Mouse (Mus musculus): ENCODE results near the gene Myo1c. TPM values are rescaled to one million over a fixed set of nuclear protein-coding genes. Genes with fewer than 3 reads are reported as not detected.

The Myo1c gene
- polyA plus RNA-seq, 1 experiment, result 130 TPM

GRCm38 (mm10) chr11:75668621-75669020 lies 18.3 kb downstream of the Myo1c start:
- no peak overlapping the region for H3K27ac ChIP-seq (ENCODE audit: insufficient read depth, low read length)
- 50% methylated on average over 3 of the region's 3 CpGs for WGBS
- H3K4me3 ChIP-seq (ENCODE audit: extremely low read depth, insufficient read depth, insufficient read length), result no peak overlapping the region
- H3K4me1 ChIP-seq (ENCODE audit: control insufficient read depth, insufficient read depth, insufficient read length), result no peaks in the 10 kb centered on the region
- no peak for TF ChIP-seq CTCF (IDR thresholded peaks at IDR 0.05; ENCODE audit: extremely low read depth, insufficient read depth, insufficient read length, insufficient replicate concordance)
- no peak for TF ChIP-seq POLR2A (IDR thresholded peaks at IDR 0.05; ENCODE audit: low read depth, low read length)
- H3K36me3 ChIP-seq (ENCODE audit: control insufficient read depth, insufficient read depth, low read length), result peaks cover 82% of the 10 kb centered on the region
- DNase-seq (ENCODE audit: low read depth in 1 of 2, low spot score in 2 of 2), result no peak
- H3K27me3 ChIP-seq (ENCODE audit: control insufficient read depth, insufficient read depth, low read length), result no peaks in the 10 kb centered on the region

DNA sequence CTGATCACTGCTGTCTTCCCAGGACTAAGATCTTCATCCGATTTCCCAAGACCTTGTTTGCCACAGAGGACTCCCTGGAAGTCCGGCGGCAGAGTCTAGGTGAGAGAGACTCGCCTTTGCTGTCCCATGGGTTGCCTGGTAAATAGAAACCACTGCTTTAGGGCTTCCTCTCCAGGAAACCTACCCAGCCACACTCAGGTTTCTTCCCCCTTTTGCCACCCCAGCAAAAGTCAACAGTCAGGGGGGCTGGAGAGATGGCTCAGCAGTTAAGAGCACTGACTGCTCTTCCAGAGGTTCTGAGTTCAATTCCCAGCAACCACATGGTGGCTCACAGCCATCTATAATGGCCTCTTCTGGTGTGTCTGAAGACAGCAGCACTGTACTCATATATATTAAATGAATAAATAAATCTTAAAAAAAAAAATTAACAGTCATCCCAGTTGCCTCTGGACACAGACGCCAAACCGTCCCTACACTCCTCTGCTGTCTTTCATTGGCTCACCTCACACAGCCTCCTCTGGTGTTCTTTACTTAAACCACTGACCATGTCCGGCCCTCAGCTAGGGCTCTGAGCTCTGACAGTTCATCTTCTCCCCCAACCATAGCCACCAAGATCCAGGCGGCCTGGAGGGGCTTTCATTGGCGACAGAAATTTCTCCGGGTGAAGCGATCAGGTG lies 19.0 kb downstream of the Myo1c start:
- WGBS, result 88% methylated on average over 11 of the region's 11 CpGs
- Histone ChIP-seq H3K27ac (ENCODE audit: insufficient read depth, low read length) (no peak overlapping the region), H3K4me1 (ENCODE audit: control insufficient read depth, insufficient read depth, insufficient read length) (no peaks in the 10 kb centered on the region), H3K27me3 (ENCODE audit: control insufficient read depth, insufficient read depth, low read length) (no peaks in the 10 kb centered on the region), H3K36me3 (ENCODE audit: control insufficient read depth, insufficient read depth, low read length) (peaks cover 83% of the 10 kb centered on the region), H3K4me3 (ENCODE audit: extremely low read depth, insufficient read depth, insufficient read length) (no peak overlapping the region)
- TF ChIP-seq POLR2A (IDR thresholded peaks at IDR 0.05; ENCODE audit: low read depth, low read length), result no peak
- no peak for DNase-seq (ENCODE audit: low read depth in 1 of 2, low spot score in 2 of 2)

DNA sequence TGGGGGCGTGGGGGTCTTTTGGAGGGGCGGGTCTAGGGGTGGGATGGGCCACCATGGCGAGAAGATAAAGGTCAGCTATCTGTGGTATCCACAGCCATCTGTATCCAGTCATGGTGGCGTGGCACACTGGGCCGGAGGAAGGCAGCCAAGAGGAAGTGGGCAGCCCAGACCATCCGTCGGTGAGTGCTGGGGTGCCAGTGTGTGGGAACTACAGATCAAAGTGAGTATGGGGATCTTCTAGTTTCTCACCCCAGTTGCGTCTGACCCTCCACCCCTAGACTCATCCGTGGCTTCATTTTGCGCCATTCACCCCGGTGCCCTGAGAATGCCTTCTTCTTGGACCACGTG lies 19.5 kb downstream of the Myo1c start:
- Histone ChIP-seq H3K4me3 (ENCODE audit: extremely low read depth, insufficient read depth, insufficient read length) (no peak overlapping the region), H3K36me3 (ENCODE audit: control insufficient read depth, insufficient read depth, low read length) (peaks cover 81% of the 10 kb centered on the region), H3K4me1 (ENCODE audit: control insufficient read depth, insufficient read depth, insufficient read length) (no peaks in the 10 kb centered on the region), H3K27ac (ENCODE audit: insufficient read depth, low read length) (no peak overlapping the region), H3K27me3 (ENCODE audit: control insufficient read depth, insufficient read depth, low read length) (no peaks in the 10 kb centered on the region)
- WGBS, result 79% methylated on average over 12 of the region's 12 CpGs
- DNase-seq (ENCODE audit: low read depth in 1 of 2, low spot score in 2 of 2), result no peak
- TF ChIP-seq POLR2A (IDR thresholded peaks at IDR 0.05; ENCODE audit: low read depth, low read length) (no peak), CTCF (IDR thresholded peaks at IDR 0.05; ENCODE audit: extremely low read depth, insufficient read depth, insufficient read length, insufficient replicate concordance) (no peak)

- Histone ChIP-seq H3K36me3 (ENCODE audit: control insufficient read depth, insufficient read depth, low read length) (peaks cover 66% of the 10 kb centered on the region), H3K4me3 (ENCODE audit: extremely low read depth, insufficient read depth, insufficient read length) (no peak overlapping the region), H3K27me3 (ENCODE audit: control insufficient read depth, insufficient read depth, low read length) (no peaks in the 10 kb centered on the region), H3K4me1 (ENCODE audit: control insufficient read depth, insufficient read depth, insufficient read length) (no peaks in the 10 kb centered on the region), H3K27ac (ENCODE audit: insufficient read depth, low read length) (no peak overlapping the region)
- TF ChIP-seq POLR2A (IDR thresholded peaks at IDR 0.05; ENCODE audit: low read depth, low read length), result no peak
- TF ChIP-seq CTCF (IDR thresholded peaks at IDR 0.05; ENCODE audit: extremely low read depth, insufficient read depth, insufficient read length, insufficient replicate concordance), result no peak
- DNase-seq (ENCODE audit: low read depth in 1 of 2, low spot score in 2 of 2), result no peak
- WGBS, result 87% methylated on average over 22 of the region's 22 CpGs
Observed at GRCm38 (mm10) chr11:75671426-75672180, 21.3 kb downstream of the Myo1c start.

- TF ChIP-seq CTCF (IDR thresholded peaks at IDR 0.05; ENCODE audit: extremely low read depth, insufficient read depth, insufficient read length, insufficient replicate concordance) (no peak), POLR2A (IDR thresholded peaks at IDR 0.05; ENCODE audit: low read depth, low read length) (no peak)
- DNase-seq (ENCODE audit: low read depth in 1 of 2, low spot score in 2 of 2), result no peak
- Histone ChIP-seq H3K27ac (ENCODE audit: insufficient read depth, low read length) (no peak overlapping the region), H3K27me3 (ENCODE audit: control insufficient read depth, insufficient read depth, low read length) (no peaks in the 10 kb centered on the region), H3K4me3 (ENCODE audit: extremely low read depth, insufficient read depth, insufficient read length) (no peak overlapping the region), H3K4me1 (ENCODE audit: control insufficient read depth, insufficient read depth, insufficient read length) (no peaks in the 10 kb centered on the region; the same call in 1 of the 2 replicates), H3K36me3 (ENCODE audit: control insufficient read depth, insufficient read depth, low read length) (peaks cover 50% of the 10 kb centered on the region)
- 93% methylated on average over 5 of the region's 5 CpGs for WGBS
Observed at GRCm38 (mm10) chr11:75673411-75673810, 23.1 kb downstream of the Myo1c start.

DNA sequence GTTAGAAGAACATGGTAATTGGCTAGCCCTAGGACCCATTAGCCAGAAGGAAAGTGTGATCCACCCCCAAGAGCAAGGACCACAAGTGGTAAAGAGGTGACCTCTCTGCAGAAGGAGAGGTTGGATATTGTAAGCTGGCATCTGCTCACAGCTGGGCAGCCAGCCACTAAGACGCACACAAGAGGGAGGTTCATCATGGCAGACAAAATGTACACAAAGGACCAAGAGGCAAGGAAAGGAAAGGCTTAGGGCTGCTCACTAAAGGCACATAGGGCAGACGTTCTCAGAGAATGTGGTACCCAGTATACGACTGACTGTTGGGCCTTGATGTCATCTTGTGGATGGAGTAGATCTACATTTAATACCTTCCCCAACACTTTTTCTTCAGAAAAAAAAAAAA lies 24.6 kb downstream of the Myo1c start:
- Histone ChIP-seq H3K27me3 (ENCODE audit: control insufficient read depth, insufficient read depth, low read length) (no peaks in the 10 kb centered on the region), H3K36me3 (ENCODE audit: control insufficient read depth, insufficient read depth, low read length) (peaks cover 37% of the 10 kb centered on the region), H3K4me3 (ENCODE audit: extremely low read depth, insufficient read depth, insufficient read length) (no peak overlapping the region), H3K4me1 (ENCODE audit: control insufficient read depth, insufficient read depth, insufficient read length) (no peaks in the 10 kb centered on the region; the same call in 1 of the 2 replicates), H3K27ac (ENCODE audit: insufficient read depth, low read length) (no peak overlapping the region)
- TF ChIP-seq CTCF (IDR thresholded peaks at IDR 0.05; ENCODE audit: extremely low read depth, insufficient read depth, insufficient read length, insufficient replicate concordance), result no peak
- no peak for TF ChIP-seq POLR2A (IDR thresholded peaks at IDR 0.05; ENCODE audit: low read depth, low read length)
- no peak for DNase-seq (ENCODE audit: low read depth in 1 of 2, low spot score in 2 of 2)
- 84% methylated on average over 3 of the region's 3 CpGs for WGBS

All from spleen, adult 2 months (tissue).